Mouse (Mus musculus): ENCODE measurements around the gene Nppa.

Gene Nppa

GRCm38 (mm10) chr4:148051046-148051776 is 50.7 kb downstream of the Nppa start:
- DNase-seq (ENCODE audit: low spot score in 2 of 2), result no peak

Data from heart, adult 9 months (tissue).